Mouse (Mus musculus): ENCODE results near the gene Cux2.

DNA sequence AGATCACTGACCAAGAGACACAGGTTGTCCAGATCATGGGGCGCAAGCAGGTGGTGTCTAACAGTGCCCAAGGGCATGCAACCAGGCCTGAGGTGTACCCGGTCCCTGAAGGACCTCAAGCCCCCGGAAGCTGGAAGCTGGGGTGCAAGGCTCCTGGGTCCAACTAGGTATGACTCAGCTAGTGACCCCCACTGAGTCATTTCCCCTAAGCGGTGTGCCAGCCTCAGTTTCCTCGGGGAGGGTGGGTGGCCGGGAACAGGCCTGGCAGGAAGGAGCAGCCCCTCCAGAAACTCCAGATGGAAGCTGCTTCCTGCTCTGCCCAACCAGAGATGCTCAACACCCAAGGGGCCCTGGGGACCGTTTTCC is 215.7 kb downstream of the Cux2 start:
- TF ChIP-seq FLI1 (IDR thresholded peaks at IDR 0.05; ENCODE audit: low read length) (no peak), GATA1 (IDR thresholded peaks at IDR 0.05; ENCODE audit: borderline replicate concordance, low read length) (no peak)
